Mouse (Mus musculus) heart, adult 2 months (tissue): ENCODE measurements around the gene Ankrd13d. TPM values are rescaled to one million over a fixed set of nuclear protein-coding genes. Genes with fewer than 3 reads are reported as not detected.

ENCODE experiments used
- DNase-seq, 2 experiments: peaks; one replicate each; pipeline ENCODE4 v3.0.0; 2021
- H3K27ac ChIP-seq: fragments of 200-600 bp; 2 replicates; pipeline ENCODE4 v1.8.1; 2022
- H3K27me3 ChIP-seq: fragments of 200-500 bp; 2 replicates; pipeline ENCODE4 v1.6.1; 2012; ENCODE audit warnings: mild to moderate bottlenecking, low read length, inconsistent platforms, mixed read lengths; ENCODE audit not compliant: control insufficient read depth, insufficient read depth
- H3K36me3 ChIP-seq: fragments of 200-500 bp; 2 replicates; pipeline ENCODE4 v1.6.1; 2012; ENCODE audit warnings: low read length, inconsistent platforms; ENCODE audit not compliant: control insufficient read depth, insufficient read depth
- H3K4me1 ChIP-seq: fragments of 200-500 bp; 2 replicates; pipeline ENCODE4 v1.6.1; 2011; ENCODE audit warnings: low read length; ENCODE audit not compliant: control insufficient read depth, insufficient read depth
- H3K4me3 ChIP-seq: fragments of 200-600 bp; 2 replicates; pipeline ENCODE4 v1.8.1; 2022
- H3K79me2 ChIP-seq: fragments of 200-500 bp; replicated peaks from 2 replicates; pipeline ENCODE4 v1.6.1; 2012; ENCODE audit warnings: mild to moderate bottlenecking, inconsistent platforms, low read length, moderate library complexity, mixed read lengths; ENCODE audit not compliant: control insufficient read depth, insufficient read depth
- H3K9ac ChIP-seq: fragments of 200-500 bp; 2 replicates; pipeline ENCODE4 v1.6.1; 2012; ENCODE audit warnings: low read depth, mild to moderate bottlenecking, control low read depth, inconsistent platforms, low read length, mixed read lengths
- CTCF ChIP-seq: fragments of 200-600 bp; IDR thresholded peaks from 2 replicates; pipeline ENCODE4 v1.8.1; 2022; ENCODE audit warnings: antibody characterized with exemption, mild to moderate bottlenecking, moderate library complexity
- EP300 ChIP-seq: fragments of 200-500 bp; IDR thresholded peaks from 2 replicates; pipeline ENCODE4 v1.6.1; 2011; ENCODE audit warnings: low read depth, low read length, control low read depth; ENCODE audit not compliant: insufficient read depth
- POLR2A ChIP-seq: fragments of 200-500 bp; IDR thresholded peaks from 2 replicates; pipeline ENCODE4 v1.6.1; 2011; ENCODE audit warnings: mild to moderate bottlenecking, low read depth, low read length, control low read depth; ENCODE audit not compliant: insufficient read depth
- WGBS: fragments of 180-500 bp; shearing (Covaris S2); methylation state at CpG from one replicate; pipeline ENCODE4 v1.1.7; 2018; 5-methylcytosine and 5-hydroxymethylcytosine counted together
- intact Hi-C: fragments of 180-260 bp; cut with DNase I; formaldehyde crosslinking; loops from one replicate; pipeline ENCODE4 v1.15.1; 2025
- polyA plus RNA-seq: library from polyadenylated mRNA; depleted of rRNA; stranded (reverse); fragments of >200 nt; gene quantifications from 2 replicates; pipeline ENCODE4 v1.2.3, GENCODE M21; 2012
- total RNA-seq, 2 experiments: library from RNA; stranded (reverse); gene quantifications; 2 replicates each; pipeline ENCODE4 v1.2.3; 2021

The Ankrd13d gene
- total and polyA plus RNA-seq, 3 experiments: 0.34 to 1.4 (median 0.60) TPM

- peak; percentile 8 to 22 for DNase-seq
- intact Hi-C loops: no loop called here
Measured at GRCm38 (mm10) chr19:4296611-4297010, 13.7 kb upstream of the Ankrd13d start.

GRCm38 (mm10) chr19:4295391-4295790 lies 12.5 kb upstream of the Ankrd13d start:
- peak overlapping the region; percentile 77 for H3K27ac ChIP-seq

More at GRCm38 (mm10) chr19:4296611-4297010, 13.7 kb upstream of the Ankrd13d start:
- WGBS: 87% methylated on average over 2 of the region's 2 CpGs
- Histone ChIP-seq H3K9ac (no peak overlapping the region), H3K36me3 (peaks cover 2% of the 10 kb centered on the region; the same call in 1 of the 2 replicates), H3K4me3 (no peak overlapping the region), H3K27ac (no peak overlapping the region), H3K4me1 (peaks cover 46% of the 10 kb centered on the region), H3K27me3 (no peaks in the 10 kb centered on the region), H3K79me2 (peaks cover 4% of the 10 kb centered on the region; the same call in 1 of the 2 replicates)
- TF ChIP-seq EP300 (no peak), CTCF (no peak), POLR2A (no peak)

GRCm38 (mm10) chr19:4294381-4295097 lies 11.6 kb upstream of the Ankrd13d start:
- Histone ChIP-seq H3K4me1 (peaks cover 34% of the 10 kb centered on the region), H3K9ac (no peak overlapping the region), H3K27me3 (no peaks in the 10 kb centered on the region), H3K4me3 (no peak overlapping the region), H3K27ac (peak overlapping the region; percentile 77), H3K79me2 (peaks cover 4% of the 10 kb centered on the region; the same call in 1 of the 2 replicates), H3K36me3 (no peaks in the 10 kb centered on the region)
- 44% methylated on average over 14 of the region's 14 CpGs for WGBS
- intact Hi-C loops: no loop called here
- DNase-seq: peak; percentile 78 to 89
- TF ChIP-seq POLR2A: 0 out of 2 replicates have a peak, but pooled peaks have one; percentile 23
- 0 out of 2 replicates have a peak, but pooled peaks have one; percentile 13 for TF ChIP-seq EP300
- TF ChIP-seq CTCF: no peak

More at GRCm38 (mm10) chr19:4295391-4295790, 12.5 kb upstream of the Ankrd13d start:
- DNase-seq: peak; percentile 3 to 20
- TF ChIP-seq CTCF: no peak
- TF ChIP-seq EP300: no peak
- TF ChIP-seq POLR2A: no peak
- Histone ChIP-seq H3K27me3 (no peaks in the 10 kb centered on the region), H3K9ac (no peak overlapping the region), H3K4me3 (no peak overlapping the region), H3K36me3 (no peaks in the 10 kb centered on the region), H3K4me1 (peaks cover 40% of the 10 kb centered on the region), H3K79me2 (peaks cover 4% of the 10 kb centered on the region; the same call in 1 of the 2 replicates)
- intact Hi-C loops: no loop called here
- 73% methylated on average over 4 of the region's 4 CpGs for WGBS

- Histone ChIP-seq H3K36me3 (no peaks in the 10 kb centered on the region), H3K79me2 (no peaks in the 10 kb centered on the region; the same call in 1 of the 2 replicates), H3K4me1 (peaks cover 17% of the 10 kb centered on the region), H3K9ac (no peak overlapping the region), H3K4me3 (no peak overlapping the region), H3K27ac (no peak overlapping the region), H3K27me3 (no peaks in the 10 kb centered on the region)
- WGBS: 85% methylated on average over 11 of the region's 11 CpGs
- DNase-seq: no peak
- intact Hi-C loops: no loop called here
- TF ChIP-seq EP300 (no peak), POLR2A (no peak), CTCF (no peak)
Measured at GRCm38 (mm10) chr19:4291161-4291560, 8.2 kb upstream of the Ankrd13d start.

GRCm38 (mm10) chr19:4290749-4291148 lies 7.8 kb upstream of the Ankrd13d start:
- intact Hi-C loops: no loop called here
- Histone ChIP-seq H3K27ac (no peak overlapping the region), H3K27me3 (no peaks in the 10 kb centered on the region), H3K4me1 (peaks cover 17% of the 10 kb centered on the region), H3K79me2 (no peaks in the 10 kb centered on the region; the same call in 1 of the 2 replicates), H3K36me3 (no peaks in the 10 kb centered on the region), H3K4me3 (no peak overlapping the region), H3K9ac (no peak overlapping the region)
- 88% methylated on average over 15 of the region's 15 CpGs for WGBS
- no peak for DNase-seq
- TF ChIP-seq CTCF (no peak), EP300 (no peak), POLR2A (no peak)

- H3K27ac ChIP-seq: no peak overlapping the region
- H3K9ac ChIP-seq: no peak overlapping the region
- H3K36me3 ChIP-seq: no peaks in the 10 kb centered on the region
- DNase-seq: no peak
- no peaks in the 10 kb centered on the region for H3K27me3 ChIP-seq
- intact Hi-C loops: loop anchor here (1.0 to 2.0 kb wide), 2 partner anchors 23 to 27 kb away; partner anchors contain the start of gene Grk2
- H3K4me3 ChIP-seq: no peak overlapping the region
- peaks cover 2% of the 10 kb centered on the region; the same call in 1 of the 2 replicates for H3K4me1 ChIP-seq
- TF ChIP-seq EP300 (no peak), POLR2A (no peak), CTCF (no peak)
- 45% methylated on average over 7 of the region's 7 CpGs for whole genome bisulfite sequencing
- H3K79me2 ChIP-seq: no peaks in the 10 kb centered on the region
Measured at GRCm38 (mm10) chr19:4283653-4284052, 716 bp upstream of the Ankrd13d start.
